Mouse (Mus musculus) stomach, postnatal 0 days (tissue): ENCODE results near the gene Ciz1. TPM values are rescaled to one million over a fixed set of nuclear protein-coding genes. Genes with fewer than 3 reads are reported as not detected.

Experiments used
- ATAC-seq: fragments of 200-750 bp; cut with Nextera tagmentation; 2 replicates; pipeline ENCODE4 v1.8.0; 2017; ENCODE audit not compliant: low FRiP score, low TSS enrichment
- DNase-seq: peaks from one replicate; pipeline ENCODE4 v3.0.0-alpha.2; 2016; ENCODE audit warnings: low spot score
- H3K27ac ChIP-seq: fragments of 300-500 bp; sonication (generic); replicated peaks from 2 replicates; pipeline ENCODE4 v1.5.1; 2014; ENCODE audit warnings: mild to moderate bottlenecking, control low read depth
- H3K27me3 ChIP-seq: fragments of 300-500 bp; sonication (generic); 2 replicates; pipeline ENCODE4 v1.6.1; 2014; ENCODE audit warnings: low read length; ENCODE audit not compliant: control insufficient read depth, insufficient read depth
- H3K36me3 ChIP-seq: fragments of 300-500 bp; sonication (generic); 2 replicates; pipeline ENCODE4 v1.6.1; 2014; ENCODE audit warnings: low read length, mixed read lengths; ENCODE audit not compliant: control insufficient read depth, insufficient read depth
- H3K4me1 ChIP-seq: fragments of 300-500 bp; sonication (generic); replicated peaks from 2 replicates; pipeline ENCODE4 v1.6.1; 2014; ENCODE audit warnings: antibody characterized with exemption; ENCODE audit not compliant: control insufficient read depth, insufficient read depth
- H3K4me2 ChIP-seq: fragments of 300-500 bp; sonication (generic); replicated peaks from 2 replicates; pipeline ENCODE4 v1.6.1; 2014; ENCODE audit warnings: low read depth, mild to moderate bottlenecking, control low read depth, moderate library complexity
- H3K4me3 ChIP-seq: fragments of 300-500 bp; sonication (generic); 2 replicates; pipeline ENCODE4 v1.5.1; 2014; ENCODE audit warnings: low read depth, low read length, control low read depth
- H3K9ac ChIP-seq: fragments of 300-500 bp; sonication (generic); 2 replicates; pipeline ENCODE4 v1.6.1; 2014; ENCODE audit warnings: mild to moderate bottlenecking, low read length, control low read depth, mixed read lengths
- H3K9me3 ChIP-seq: fragments of 300-500 bp; sonication (generic); 2 replicates; pipeline ENCODE4 v1.6.1; 2016; ENCODE audit warnings: low read length; ENCODE audit not compliant: control insufficient read depth
- CTCF ChIP-seq: IDR thresholded peaks from 2 replicates; pipeline ENCODE4 v1.5.1; 2016; ENCODE audit warnings: antibody characterized with exemption, low read depth, mild to moderate bottlenecking, moderate library complexity
- EP300 ChIP-seq: optimal IDR thresholded peaks from 2 replicates; pipeline ENCODE3; 2016; ENCODE audit warnings: antibody characterized with exemption
- WGBS: fragments of 180-500 bp; shearing (Covaris S2); extraction: QIAGEN DNeasy Blood & Tissue Kit; methylation state at CpG from one replicate; pipeline ENCODE4 v1.1.7; 2014; 5-methylcytosine and 5-hydroxymethylcytosine counted together
- polyA plus RNA-seq: library from polyadenylated mRNA; unstranded; fragments of >200 nt; fragmentation: Nextera tagmentation; extraction: Ambion mirVana; gene quantifications from 2 replicates; pipeline ENCODE4 v1.2.1, GENCODE M21; 2015

Gene Ciz1
- polyA plus RNA-seq, 1 experiment from 2014 or later: 14.0 TPM

DNA sequence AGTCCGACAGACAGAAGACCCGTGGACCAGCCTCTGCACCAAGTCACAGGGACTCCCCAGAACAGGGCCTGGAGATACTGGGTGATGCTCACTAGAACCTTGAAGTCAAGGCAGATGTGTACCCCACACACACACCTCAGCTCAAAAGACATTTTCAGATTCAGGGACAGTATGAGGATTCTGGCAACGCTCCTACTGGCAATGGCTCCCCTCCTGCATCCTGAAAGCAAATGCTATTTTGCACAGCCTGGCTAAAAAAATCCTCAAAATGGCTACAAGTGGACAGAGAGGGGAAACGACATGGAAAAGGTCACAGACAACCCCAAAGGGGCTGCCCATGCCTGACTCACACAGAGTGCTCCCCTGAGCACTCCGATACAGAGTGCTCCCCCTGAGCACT lies 20.0 kb upstream of the Ciz1 start:
- WGBS: 84% methylated on average over 5 of the region's 5 CpGs
- H3K27ac ChIP-seq: no peak overlapping the region
- H3K9me3 ChIP-seq: no peaks in the 10 kb centered on the region
- no peaks in the 10 kb centered on the region for H3K4me1 ChIP-seq
- TF ChIP-seq CTCF: no peak
- no peak for TF ChIP-seq EP300
- H3K4me2 ChIP-seq: no peak overlapping the region
- DNase-seq (no peak), ATAC-seq (no peak)
- H3K4me3 ChIP-seq: no peak overlapping the region
- no peaks in the 10 kb centered on the region for H3K27me3 ChIP-seq
- no peaks in the 10 kb centered on the region for H3K36me3 ChIP-seq
- H3K9ac ChIP-seq: no peak overlapping the region

DNA sequence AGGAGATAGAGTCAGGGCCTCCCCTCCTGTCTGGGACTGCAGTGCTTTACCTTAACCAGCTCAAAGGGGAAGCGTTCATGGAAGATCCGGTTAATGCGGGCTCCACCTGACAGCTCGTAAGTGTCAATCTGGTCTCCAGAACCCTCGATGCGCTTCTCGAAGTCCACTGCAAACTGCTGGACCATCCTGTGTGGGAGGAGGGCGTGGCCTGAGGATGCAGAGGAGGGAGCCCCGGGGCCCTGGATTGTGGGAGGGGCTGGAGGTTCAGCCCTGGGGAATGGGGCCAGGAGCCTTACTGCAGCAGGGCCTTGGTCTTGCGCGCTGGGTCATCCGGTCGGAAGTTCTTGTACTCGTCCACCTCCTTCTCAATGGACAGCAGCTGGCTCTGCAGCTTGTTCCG lies 16.2 kb upstream of the Ciz1 start:
- TF ChIP-seq CTCF (no peak), EP300 (no peak)
- DNase-seq (no peak), ATAC-seq (no peak)
- Histone ChIP-seq H3K9ac (no peak overlapping the region), H3K27me3 (no peaks in the 10 kb centered on the region), H3K4me2 (no peak overlapping the region), H3K4me1 (no peaks in the 10 kb centered on the region), H3K27ac (no peak overlapping the region), H3K4me3 (no peak overlapping the region), H3K9me3 (no peaks in the 10 kb centered on the region), H3K36me3 (no peaks in the 10 kb centered on the region)
- 49% methylated on average over 15 of the region's 15 CpGs for WGBS

DNA sequence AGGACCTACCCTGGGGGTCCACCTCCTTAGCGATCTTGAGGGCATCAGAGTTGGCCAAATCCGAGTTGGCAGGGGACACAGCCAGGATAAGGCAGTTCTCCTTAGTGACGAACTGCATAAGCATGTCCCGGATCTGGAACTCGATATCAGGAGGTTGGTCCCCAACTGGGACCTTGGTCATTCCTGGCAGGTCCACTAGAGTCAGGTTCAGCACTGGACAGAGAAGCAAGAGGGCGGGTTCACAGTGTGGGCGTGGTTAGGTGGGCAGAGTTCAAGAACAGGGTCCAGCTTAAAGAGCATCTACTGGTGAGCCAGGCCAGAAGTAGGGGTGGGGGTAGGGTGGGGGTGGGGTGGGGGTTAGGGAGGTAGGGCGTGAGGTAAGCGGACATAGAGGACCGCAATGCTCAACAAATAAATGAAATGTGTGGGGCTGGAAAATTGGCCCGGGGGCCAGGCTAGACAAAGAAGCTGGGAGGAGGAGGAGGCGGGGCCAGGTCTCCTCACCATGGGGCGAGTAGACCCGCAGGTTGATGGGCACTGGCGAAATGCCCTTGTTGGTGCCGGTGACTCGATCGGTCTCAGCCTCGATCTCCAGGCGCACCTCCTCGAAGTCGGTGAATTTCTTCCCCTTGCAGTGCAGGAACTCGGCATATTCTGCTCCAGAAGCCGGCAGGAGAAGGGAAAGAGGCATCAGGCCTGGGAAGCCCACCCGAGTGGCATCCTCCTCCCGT lies 12.1 kb upstream of the Ciz1 start:
- H3K36me3 ChIP-seq: no peaks in the 10 kb centered on the region
- no peaks in the 10 kb centered on the region for H3K4me1 ChIP-seq
- H3K4me2 ChIP-seq: no peak overlapping the region
- no peak overlapping the region for H3K27ac ChIP-seq
- DNase-seq (no peak), ATAC-seq (no peak)
- TF ChIP-seq CTCF (no peak), EP300 (no peak)
- H3K4me3 ChIP-seq: no peak overlapping the region
- no peak overlapping the region for H3K9ac ChIP-seq
- no peaks in the 10 kb centered on the region for H3K9me3 ChIP-seq
- no peaks in the 10 kb centered on the region for H3K27me3 ChIP-seq
- 55% methylated on average over 26 of the region's 26 CpGs for WGBS

DNA sequence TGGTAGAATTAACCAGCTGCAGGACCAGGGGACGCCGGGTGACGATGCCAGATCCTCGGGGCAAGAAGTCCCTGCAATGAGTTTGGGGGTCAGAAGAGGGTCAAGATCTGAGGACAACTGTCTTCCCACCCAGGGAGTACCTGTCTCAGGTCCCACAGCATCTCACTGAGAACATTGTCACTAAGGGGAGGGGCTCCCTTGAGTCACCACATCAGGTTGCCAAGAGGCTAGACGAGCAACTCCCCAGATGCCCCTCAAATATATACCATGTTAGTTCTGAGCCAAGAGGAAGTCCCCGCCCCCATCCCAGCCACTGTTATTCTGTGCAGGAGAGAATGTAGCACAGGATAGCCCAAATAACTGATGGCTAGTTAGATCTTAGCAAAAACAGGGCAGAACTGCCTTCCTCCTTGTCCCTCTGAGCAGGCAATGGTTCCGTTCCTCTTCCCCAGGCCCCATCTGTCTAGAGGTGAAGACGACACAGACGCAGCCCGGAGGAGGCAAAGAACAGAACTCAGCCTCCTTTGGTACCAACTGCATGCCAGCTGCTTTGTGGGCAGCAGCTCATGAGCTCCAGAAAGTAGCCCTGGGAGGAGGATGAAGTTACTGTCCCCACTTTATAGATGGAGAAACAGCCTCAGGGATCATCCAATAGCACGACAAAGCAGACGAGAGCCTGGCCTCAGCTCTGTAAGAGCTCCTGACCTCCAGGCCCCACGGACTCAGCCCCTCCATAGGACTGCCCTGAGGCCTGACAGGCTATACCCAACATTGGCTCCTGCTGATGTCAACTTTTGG lies 11.1 kb upstream of the Ciz1 start:
- Histone ChIP-seq H3K4me3 (no peak overlapping the region), H3K4me1 (no peaks in the 10 kb centered on the region), H3K27ac (no peak overlapping the region), H3K36me3 (no peaks in the 10 kb centered on the region), H3K27me3 (no peaks in the 10 kb centered on the region), H3K4me2 (no peak overlapping the region), H3K9me3 (no peaks in the 10 kb centered on the region), H3K9ac (0 out of 2 replicates have a peak overlapping the region, but pooled peaks have one; percentile 9)
- DNase-seq (no peak), ATAC-seq (no peak)
- 83% methylated on average over 13 of the region's 13 CpGs for WGBS
- TF ChIP-seq EP300: no peak
- TF ChIP-seq CTCF: no peak

DNA sequence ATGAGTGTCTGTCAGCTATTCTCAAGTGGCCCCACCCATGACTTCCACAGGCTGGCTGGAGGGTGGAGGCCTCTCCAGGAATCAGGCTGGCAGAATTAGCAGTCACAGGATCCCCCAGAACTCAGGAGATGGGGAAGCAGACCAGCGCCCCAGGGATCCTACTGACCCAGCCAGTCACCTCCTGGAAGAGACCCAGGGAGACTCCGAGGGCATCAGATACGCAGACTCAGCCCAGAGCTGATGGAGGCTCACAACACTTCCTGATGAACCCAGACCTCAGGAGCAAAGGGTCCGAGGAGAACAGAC lies 10.5 kb upstream of the Ciz1 start:
- H3K36me3 ChIP-seq: no peaks in the 10 kb centered on the region
- ATAC-seq: no peak
- H3K4me1 ChIP-seq: no peaks in the 10 kb centered on the region
- TF ChIP-seq CTCF (no peak), EP300 (no peak)
- H3K27me3 ChIP-seq: no peaks in the 10 kb centered on the region
- no peak overlapping the region for H3K4me3 ChIP-seq
- H3K27ac ChIP-seq: no peak overlapping the region
- 90% methylated on average over 4 of the region's 4 CpGs for WGBS
- H3K9ac ChIP-seq: no peak overlapping the region
- H3K4me2 ChIP-seq: no peak overlapping the region
- H3K9me3 ChIP-seq: no peaks in the 10 kb centered on the region
- no peak for DNase-seq

DNA sequence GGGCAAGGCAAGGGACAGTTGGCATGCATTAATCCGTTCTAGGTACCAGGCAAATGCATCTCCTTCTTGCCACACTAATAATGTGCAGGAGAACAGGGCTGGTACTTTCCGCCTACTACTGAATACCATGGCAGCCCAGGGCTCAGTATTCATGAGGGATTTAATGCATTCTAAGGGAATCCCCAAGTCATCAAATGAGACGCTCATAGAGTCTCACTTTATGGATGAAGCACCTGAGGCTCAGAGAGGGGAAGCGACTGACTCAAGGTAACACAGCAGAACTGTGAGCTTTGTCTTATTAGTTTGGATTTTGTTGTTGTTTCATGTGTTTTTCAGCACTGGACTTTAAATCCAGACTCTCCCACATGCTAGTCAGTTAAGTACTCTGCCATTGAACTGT lies 10.1 kb upstream of the Ciz1 start:
- H3K27ac ChIP-seq: no peak overlapping the region

More for the DNA sequence above, 10.1 kb upstream of the Ciz1 start:
- TF ChIP-seq EP300 (no peak), CTCF (no peak)
- ATAC-seq (no peak), DNase-seq (no peak)
- Histone ChIP-seq H3K36me3 (no peaks in the 10 kb centered on the region), H3K4me1 (no peaks in the 10 kb centered on the region), H3K9ac (no peak overlapping the region), H3K27me3 (no peaks in the 10 kb centered on the region), H3K4me2 (no peak overlapping the region), H3K4me3 (no peak overlapping the region), H3K9me3 (no peaks in the 10 kb centered on the region)
- WGBS: 83% methylated on average over 4 of the region's 4 CpGs
